Mouse (Mus musculus): ENCODE measurements around the gene Lpp. TPM values are rescaled to one million over a fixed set of nuclear protein-coding genes. Genes with fewer than 3 reads are reported as not detected.

Lpp gene
- polyA plus RNA-seq, 1 experiment, result 6.2 TPM

GRCm38 (mm10) chr16:24982828-24983227 lies 589.5 kb downstream of the Lpp start:
- WGBS, result 80% methylated on average over 4 of the region's 4 CpGs
- H3K4me3 ChIP-seq (replicated peaks; ENCODE audit: control insufficient read depth, low read depth, low read length), result no peak overlapping the region
- no peak for TF ChIP-seq CTCF (IDR thresholded peaks at IDR 0.05; ENCODE audit: control insufficient read depth, insufficient read depth, low read length)
- no peak for TF ChIP-seq POLR2A (IDR thresholded peaks at IDR 0.05; ENCODE audit: borderline replicate concordance, control insufficient read depth, low read depth, low read length)
- peaks cover 1% of the 10 kb centered on the region; the same call in 1 of the 2 replicates for H3K4me1 ChIP-seq (ENCODE audit: control insufficient read depth, insufficient read depth, low read length)
- no peak overlapping the region for H3K27ac ChIP-seq (ENCODE audit: control insufficient read depth, insufficient read depth, low read depth, low read length, poor library complexity)

GRCm38 (mm10) chr16:24990331-24990730 lies 597.0 kb downstream of the Lpp start:
- no peak for TF ChIP-seq POLR2A (IDR thresholded peaks at IDR 0.05; ENCODE audit: borderline replicate concordance, control insufficient read depth, low read depth, low read length)
- TF ChIP-seq CTCF (IDR thresholded peaks at IDR 0.05; ENCODE audit: control insufficient read depth, insufficient read depth, low read length), result no peak
- Histone ChIP-seq H3K27ac (ENCODE audit: control insufficient read depth, insufficient read depth, low read depth, low read length, poor library complexity) (no peak overlapping the region), H3K4me1 (ENCODE audit: control insufficient read depth, insufficient read depth, low read length) (no peaks in the 10 kb centered on the region), H3K4me3 (replicated peaks; ENCODE audit: control insufficient read depth, low read depth, low read length) (no peak overlapping the region)
- WGBS, result 87% methylated on average over 11 of the region's 11 CpGs

GRCm38 (mm10) chr16:24991059-24991541 lies 597.8 kb downstream of the Lpp start:
- no peak overlapping the region for H3K4me3 ChIP-seq (replicated peaks; ENCODE audit: control insufficient read depth, low read depth, low read length)
- no peak for TF ChIP-seq CTCF (IDR thresholded peaks at IDR 0.05; ENCODE audit: control insufficient read depth, insufficient read depth, low read length)
- no peak for TF ChIP-seq POLR2A (IDR thresholded peaks at IDR 0.05; ENCODE audit: borderline replicate concordance, control insufficient read depth, low read depth, low read length)
- H3K4me1 ChIP-seq (ENCODE audit: control insufficient read depth, insufficient read depth, low read length), result no peaks in the 10 kb centered on the region
- WGBS, result 87% methylated on average over 10 of the region's 10 CpGs
- no peak overlapping the region for H3K27ac ChIP-seq (ENCODE audit: control insufficient read depth, insufficient read depth, low read depth, low read length, poor library complexity)

GRCm38 (mm10) chr16:24991995-24992394 lies 598.7 kb downstream of the Lpp start:
- Histone ChIP-seq H3K4me3 (replicated peaks; ENCODE audit: control insufficient read depth, low read depth, low read length) (no peak overlapping the region), H3K4me1 (ENCODE audit: control insufficient read depth, insufficient read depth, low read length) (no peaks in the 10 kb centered on the region), H3K27ac (ENCODE audit: control insufficient read depth, insufficient read depth, low read depth, low read length, poor library complexity) (no peak overlapping the region)
- TF ChIP-seq POLR2A (IDR thresholded peaks at IDR 0.05; ENCODE audit: borderline replicate concordance, control insufficient read depth, low read depth, low read length) (no peak), CTCF (IDR thresholded peaks at IDR 0.05; ENCODE audit: control insufficient read depth, insufficient read depth, low read length) (no peak)
- 51% methylated on average over 3 of the region's 3 CpGs for WGBS

GRCm38 (mm10) chr16:24992494-24992893 lies 599.2 kb downstream of the Lpp start:
- TF ChIP-seq POLR2A (IDR thresholded peaks at IDR 0.05; ENCODE audit: borderline replicate concordance, control insufficient read depth, low read depth, low read length) (no peak), CTCF (IDR thresholded peaks at IDR 0.05; ENCODE audit: control insufficient read depth, insufficient read depth, low read length) (no peak)
- H3K4me1 ChIP-seq (ENCODE audit: control insufficient read depth, insufficient read depth, low read length), result no peaks in the 10 kb centered on the region
- 85% methylated on average over 11 of the region's 11 CpGs for WGBS

GRCm38 (mm10) chr16:25010980-25011877 lies 617.9 kb downstream of the Lpp start:
- TF ChIP-seq CTCF (IDR thresholded peaks at IDR 0.05; ENCODE audit: control insufficient read depth, insufficient read depth, low read length) (no peak), POLR2A (IDR thresholded peaks at IDR 0.05; ENCODE audit: borderline replicate concordance, control insufficient read depth, low read depth, low read length) (no peak)
- no peak overlapping the region for H3K4me3 ChIP-seq (replicated peaks; ENCODE audit: control insufficient read depth, low read depth, low read length)
- no peak overlapping the region for H3K27ac ChIP-seq (ENCODE audit: control insufficient read depth, insufficient read depth, low read depth, low read length, poor library complexity)
- 42% methylated on average over 5 of the region's 5 CpGs for WGBS
- H3K4me1 ChIP-seq (ENCODE audit: control insufficient read depth, insufficient read depth, low read length), result no peaks in the 10 kb centered on the region

More at GRCm38 (mm10) chr16:24992494-24992893, 599.2 kb downstream of the Lpp start:
- H3K4me3 ChIP-seq (replicated peaks; ENCODE audit: control insufficient read depth, low read depth, low read length), result no peak overlapping the region
- H3K27ac ChIP-seq (ENCODE audit: control insufficient read depth, insufficient read depth, low read depth, low read length, poor library complexity), result no peak overlapping the region

GRCm38 (mm10) chr16:25012938-25013337 lies 619.6 kb downstream of the Lpp start:
- TF ChIP-seq CTCF (IDR thresholded peaks at IDR 0.05; ENCODE audit: control insufficient read depth, insufficient read depth, low read length) (no peak), POLR2A (IDR thresholded peaks at IDR 0.05; ENCODE audit: borderline replicate concordance, control insufficient read depth, low read depth, low read length) (no peak)
- Histone ChIP-seq H3K4me1 (ENCODE audit: control insufficient read depth, insufficient read depth, low read length) (no peaks in the 10 kb centered on the region), H3K4me3 (replicated peaks; ENCODE audit: control insufficient read depth, low read depth, low read length) (no peak overlapping the region), H3K27ac (ENCODE audit: control insufficient read depth, insufficient read depth, low read depth, low read length, poor library complexity) (no peak overlapping the region)
- WGBS, result 88% methylated on average over 3 of the region's 3 CpGs

- 88% methylated on average over 4 of the region's 4 CpGs for WGBS
- no peak for TF ChIP-seq POLR2A (IDR thresholded peaks at IDR 0.05; ENCODE audit: borderline replicate concordance, control insufficient read depth, low read depth, low read length)
- TF ChIP-seq CTCF (IDR thresholded peaks at IDR 0.05; ENCODE audit: control insufficient read depth, insufficient read depth, low read length), result no peak
- no peak overlapping the region for H3K27ac ChIP-seq (ENCODE audit: control insufficient read depth, insufficient read depth, low read depth, low read length, poor library complexity)
- no peaks in the 10 kb centered on the region for H3K4me1 ChIP-seq (ENCODE audit: control insufficient read depth, insufficient read depth, low read length)
- no peak overlapping the region for H3K4me3 ChIP-seq (replicated peaks; ENCODE audit: control insufficient read depth, low read depth, low read length)
These were observed 623.0 kb downstream of the Lpp start for GRCm38 (mm10) chr16:25016261-25016836.
